Mouse (Mus musculus) embryonic stem cell, embryonic (primary cell): Measurements from ENCODE around the gene Sh3gl2.

Experiments
- CTCF ChIA-PET, 4 experiments: fragments of 300-600 bp in 2 of 4; fragments of 350-600 bp in 2 of 4; sonication (Branson Sonifier 250); formaldehyde crosslinking; loops; one replicate each; lab custom pipeline; 2022; ENCODE audit warnings: inconsistent platforms in 2 of 4; lab: Charles Lee
- POLR2A ChIA-PET, 4 experiments: fragments of 300-600 bp in 2 of 4; fragments of 350-600 bp in 2 of 4; sonication (Branson Sonifier 250); formaldehyde crosslinking; loops; one replicate each; lab custom pipeline; 2022; ENCODE audit warnings: antibody characterized with exemption in 4 of 4, inconsistent platforms in 1 of 4; lab: Charles Lee

Sh3gl2 gene

DNA sequence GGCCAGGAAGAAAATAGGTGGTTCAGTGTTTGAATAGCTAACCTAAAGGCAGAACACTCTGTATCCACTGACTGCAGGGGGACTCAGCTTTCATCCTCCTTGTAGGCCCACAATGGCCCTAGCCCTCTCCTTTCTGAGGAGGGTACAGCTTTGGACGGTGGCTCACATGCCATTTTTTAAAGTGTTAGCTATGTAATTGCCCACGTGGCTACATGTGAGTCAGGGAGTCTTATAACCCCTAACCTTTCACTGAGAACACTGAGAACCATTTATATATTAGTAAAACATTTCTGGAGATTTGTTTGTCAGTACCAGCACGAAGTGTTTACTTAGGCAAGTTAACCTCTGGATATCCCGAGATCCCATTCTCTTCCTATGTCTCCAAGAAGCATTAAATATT is 12.1 kb downstream of the Sh3gl2 start:
- CTCF ChIA-PET, result interaction anchor here in 1 of 4 experiments (0.6 kb wide), 1 partner anchor 99 kb away, joined by 3 read pairs; no protein-coding TSS in a partner anchor

DNA sequence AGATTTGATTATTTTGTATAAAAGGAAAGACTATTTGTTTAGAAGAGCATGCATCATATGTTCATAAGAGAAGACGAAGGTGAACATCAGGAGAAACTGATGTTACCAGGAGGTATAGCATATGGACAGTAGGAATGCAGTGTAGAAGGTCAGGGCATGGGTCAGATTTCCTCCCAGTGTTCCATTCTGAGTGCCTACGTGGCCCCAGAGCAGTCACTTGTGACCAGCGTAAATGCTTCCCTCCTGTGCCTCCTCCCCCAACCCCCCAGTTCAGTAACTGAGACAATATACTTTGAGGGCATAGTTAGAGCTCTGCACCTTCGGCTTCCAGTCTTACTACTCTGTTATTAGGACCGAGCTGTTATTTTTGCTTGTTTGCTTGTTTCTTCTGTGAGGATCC is 17.8 kb downstream of the Sh3gl2 start:
- CTCF ChIA-PET, result no interaction called here
- POLR2A ChIA-PET, result interaction anchor here in 2 of 4 experiments (1.1 to 3.8 kb wide), 5 partner anchors 8 to 23 kb away, joined by 3 to 15 read pairs (median 7); no protein-coding TSS in a partner anchor

More for the DNA sequence above, 12.1 kb downstream of the Sh3gl2 start:
- POLR2A ChIA-PET, result interaction anchor here in 2 of 4 experiments (0.8 to 2.1 kb wide), 9 partner anchors 7 to 73 kb away, joined by 3 to 8 read pairs (median 4); partner anchors contain the start of gene Sh3gl2 (in 1 of the 2)

DNA sequence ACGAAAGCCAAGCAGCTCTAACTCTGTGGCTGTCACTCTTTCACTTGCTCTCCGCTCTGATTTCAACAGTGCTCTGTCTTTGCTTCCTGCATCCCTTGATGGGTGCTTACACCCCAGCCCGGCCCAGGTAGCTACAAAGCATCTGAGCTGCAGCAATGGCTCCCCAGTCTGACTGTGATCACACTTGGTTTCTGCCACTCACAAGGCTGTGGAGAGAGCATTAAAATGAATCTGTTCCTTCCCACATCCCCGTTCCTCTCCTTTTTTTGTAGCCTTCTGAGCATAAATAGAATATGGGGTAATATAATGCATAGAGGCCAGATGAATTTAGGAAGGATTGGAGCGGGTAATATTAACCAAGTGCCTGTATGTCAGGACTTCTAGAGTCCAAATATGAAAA is 21.8 kb downstream of the Sh3gl2 start:
- ChIA-PET CTCF (no interaction called here), POLR2A (interaction anchor here in 1 of 4 experiments (0.9 to 1.2 kb wide), 2 partner anchors 19 to 55 kb away, joined by 3 to 4 read pairs; no protein-coding TSS in a partner anchor)

DNA sequence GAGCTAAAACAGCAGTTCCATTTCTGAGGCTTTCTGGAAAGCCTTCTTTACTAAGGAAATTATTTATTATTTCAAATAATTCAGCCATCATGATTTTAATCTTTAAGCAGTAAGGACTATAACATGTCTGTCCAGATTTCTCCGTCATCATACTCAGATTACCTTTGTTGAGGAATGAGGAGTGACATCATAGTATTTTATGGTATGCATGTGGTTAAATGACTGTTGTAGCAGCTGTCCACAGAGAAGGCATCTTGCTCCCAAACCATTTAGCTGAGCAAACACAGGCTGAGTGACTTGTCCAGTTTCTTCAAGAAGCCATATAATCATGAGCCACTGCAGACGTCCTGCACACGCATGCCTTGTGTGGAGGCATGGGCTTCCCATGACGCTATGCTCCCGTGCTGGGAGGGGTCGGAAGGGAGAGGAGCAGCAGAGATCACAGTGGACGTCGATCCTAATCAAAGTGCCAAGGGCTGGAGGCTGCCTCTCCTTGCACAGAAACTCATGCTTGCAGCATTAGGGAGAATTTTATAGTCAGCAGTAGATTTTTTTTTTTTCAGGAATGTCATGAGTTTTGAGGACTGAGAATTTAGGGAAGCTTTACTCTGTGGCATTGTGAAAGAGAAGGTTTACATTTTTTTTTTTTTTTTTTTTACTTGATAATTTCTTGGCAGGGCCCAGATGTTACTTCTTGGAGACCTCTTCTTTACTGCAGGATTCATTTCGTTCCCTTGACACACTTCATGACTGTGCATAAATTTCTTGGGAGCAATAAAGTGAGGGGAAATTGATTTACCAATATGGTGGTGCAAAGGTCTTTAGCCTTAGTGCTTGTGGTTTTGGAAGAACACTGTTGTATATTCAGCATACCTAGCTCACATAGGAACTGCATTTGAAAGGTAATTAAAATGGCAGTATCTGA is 23.0 kb downstream of the Sh3gl2 start:
- CTCF ChIA-PET, result no interaction called here

DNA sequence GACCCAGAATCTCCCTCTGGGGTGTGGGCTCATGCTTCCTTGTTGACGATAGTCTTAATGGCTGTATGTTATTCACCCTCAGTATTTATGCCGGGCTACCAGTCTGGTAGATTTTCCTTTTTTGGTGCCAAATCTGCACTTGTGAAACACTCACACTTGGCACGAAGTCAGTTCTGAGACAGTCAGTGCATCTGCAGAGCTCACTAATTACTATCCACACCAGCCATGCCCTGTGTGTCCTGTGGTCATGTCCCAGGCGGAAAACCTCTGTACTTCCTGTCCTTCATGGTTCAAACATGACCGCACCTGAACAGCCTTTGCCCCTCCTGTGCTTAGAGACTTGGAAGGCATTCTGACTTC is 23.6 kb downstream of the Sh3gl2 start:
- POLR2A ChIA-PET, result interaction anchor here in 2 of 4 experiments (0.6 to 1.7 kb wide), 5 partner anchors 9 to 1463 kb away, joined by 3 to 7 read pairs (median 3); no protein-coding TSS in a partner anchor

More for the DNA sequence above, 23.0 kb downstream of the Sh3gl2 start:
- POLR2A ChIA-PET, result interaction anchor here in 3 of 4 experiments (0.6 to 1.7 kb wide), 8 partner anchors 9 to 1462 kb away, joined by 3 to 7 read pairs (median 3); no protein-coding TSS in a partner anchor

DNA sequence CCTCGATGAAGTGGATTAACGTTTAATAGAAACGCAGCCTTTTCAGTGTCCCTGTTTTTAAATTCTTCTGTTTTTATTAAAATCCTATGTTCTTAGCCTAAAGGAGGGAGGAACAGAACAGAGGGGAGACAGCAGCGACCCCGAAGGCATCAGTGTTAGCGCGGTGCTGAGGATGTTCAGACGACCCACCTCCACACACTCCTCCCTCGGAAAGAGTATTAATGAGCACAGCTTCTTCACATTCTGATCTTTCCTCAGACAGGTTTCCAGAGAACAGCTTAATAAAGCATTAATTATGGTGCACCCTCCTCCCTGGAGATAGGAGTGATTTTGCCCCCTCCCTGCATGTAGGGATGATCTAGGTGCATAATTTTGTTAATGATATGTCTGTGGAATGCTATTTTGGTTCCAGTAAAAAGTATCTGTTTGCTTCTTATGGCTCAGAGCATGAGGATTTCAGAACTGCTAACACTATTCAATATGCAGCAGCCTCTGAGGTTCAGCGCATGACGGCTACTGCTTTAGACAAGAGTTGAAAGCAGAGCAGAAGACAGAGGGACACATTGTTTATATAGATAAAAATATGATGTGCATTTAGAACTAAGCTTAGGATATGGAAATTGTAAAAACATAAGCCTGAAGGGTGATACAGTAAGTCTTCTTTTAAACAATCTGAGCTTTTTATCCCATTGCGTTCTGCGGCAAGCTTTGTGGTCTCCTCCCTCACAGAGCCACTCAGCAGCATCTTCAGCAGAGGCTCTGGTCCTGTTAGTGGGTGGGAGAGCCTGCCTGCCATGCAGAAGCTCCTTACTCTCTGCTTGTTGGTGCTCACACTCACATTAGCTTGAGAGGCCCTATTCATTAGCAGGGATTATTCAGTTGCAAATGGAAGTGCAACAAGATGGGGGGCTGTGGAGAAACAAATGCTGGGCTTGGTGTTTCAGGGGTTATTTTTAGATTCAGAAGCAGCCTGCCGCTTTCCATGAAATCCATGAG is 27.8 kb downstream of the Sh3gl2 start:
- CTCF ChIA-PET, result no interaction called here
- POLR2A ChIA-PET, result interaction anchor here in 2 of 4 experiments (0.5 to 1.8 kb wide), 11 partner anchors 8 to 92 kb away, joined by 3 to 8 read pairs (median 4); partner anchors contain the start of gene Sh3gl2 (in 1 of the 2)

More for the DNA sequence above, 23.6 kb downstream of the Sh3gl2 start:
- CTCF ChIA-PET, result interaction anchor here in 1 of 4 experiments (1.1 kb wide), 1 partner anchor 43 kb away, joined by 3 read pairs; no protein-coding TSS in a partner anchor

DNA sequence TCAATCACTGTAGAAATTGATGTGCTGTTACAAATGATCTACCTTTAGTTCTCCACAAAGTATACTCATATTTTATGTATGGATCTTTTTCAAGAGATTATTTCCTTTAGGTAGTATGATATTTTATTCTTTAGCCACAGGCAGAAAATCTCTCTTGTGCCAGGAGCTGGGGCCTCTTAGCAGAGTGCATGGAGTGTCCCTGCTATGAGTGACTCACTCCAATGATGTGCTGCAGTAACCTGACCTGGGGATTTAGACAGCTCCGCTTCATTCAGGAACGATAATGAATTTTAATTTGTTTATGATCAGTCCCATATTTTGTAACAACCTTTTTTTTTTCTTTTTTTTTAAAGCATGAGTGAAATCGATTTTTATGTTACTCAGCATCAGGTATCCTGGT is 36.7 kb downstream of the Sh3gl2 start:
- ChIA-PET POLR2A (interaction anchor here in 2 of 4 experiments (1.2 to 1.8 kb wide), 3 partner anchors 9 to 20 kb away, joined by 4 to 8 read pairs (median 5); no protein-coding TSS in a partner anchor), CTCF (interaction anchor here in 1 of 4 experiments (0.6 kb wide), 1 partner anchor 544 kb away, joined by 3 read pairs; no protein-coding TSS in a partner anchor)

DNA sequence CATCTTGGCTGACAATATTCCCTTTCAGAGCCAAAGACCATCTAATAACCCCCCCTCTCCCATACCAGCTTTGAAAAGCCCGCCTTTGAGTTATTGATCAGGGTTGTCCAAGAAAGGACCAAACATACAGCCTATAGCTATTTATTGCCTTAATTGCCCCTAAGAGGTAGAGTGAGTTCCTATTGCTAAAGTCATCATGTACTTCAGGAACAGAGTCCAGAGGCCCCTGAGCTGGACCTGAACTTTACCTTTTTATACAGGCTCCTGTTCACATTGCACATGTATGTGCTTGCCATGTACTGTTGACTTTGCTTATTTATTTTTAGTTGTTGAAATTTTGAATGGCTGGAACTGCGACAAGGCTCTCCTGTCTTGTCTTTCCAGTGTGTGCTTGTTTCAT is 37.6 kb downstream of the Sh3gl2 start:
- CTCF ChIA-PET, result interaction anchor here in 1 of 4 experiments (0.6 kb wide), 1 partner anchor 1989 kb away, joined by 3 read pairs; no protein-coding TSS in a partner anchor
- POLR2A ChIA-PET, result interaction anchor here in 2 of 4 experiments (0.8 to 1.8 kb wide), 6 partner anchors 10 to 272 kb away, joined by 3 to 8 read pairs (median 5); partner anchors contain the start of gene Sh3gl2 (in 1 of the 2)

DNA sequence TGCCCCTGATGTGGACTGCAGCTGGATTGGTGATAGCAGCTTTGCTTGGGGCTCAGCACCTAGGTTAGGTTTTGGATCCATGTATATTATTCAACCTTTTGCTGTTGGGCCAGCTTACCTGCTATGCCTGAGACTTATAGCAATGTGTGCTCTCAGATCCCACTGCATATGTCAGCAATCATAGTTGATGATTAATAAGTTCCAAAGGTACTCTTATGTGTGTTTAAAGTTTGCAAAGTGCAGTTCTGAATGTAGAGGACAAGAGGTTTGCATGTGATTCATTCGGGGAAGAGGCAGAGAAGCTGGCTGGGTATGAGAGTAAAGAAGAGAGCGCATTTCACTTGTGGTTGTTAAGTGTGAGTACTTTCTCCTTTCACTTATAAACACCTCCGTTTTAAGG is 43.7 kb downstream of the Sh3gl2 start:
- ChIA-PET POLR2A (interaction anchor here in 1 of 4 experiments (0.5 to 1.8 kb wide), 2 partner anchors 10 to 1528 kb away, joined by 4 read pairs; no protein-coding TSS in a partner anchor), CTCF (no interaction called here)

DNA sequence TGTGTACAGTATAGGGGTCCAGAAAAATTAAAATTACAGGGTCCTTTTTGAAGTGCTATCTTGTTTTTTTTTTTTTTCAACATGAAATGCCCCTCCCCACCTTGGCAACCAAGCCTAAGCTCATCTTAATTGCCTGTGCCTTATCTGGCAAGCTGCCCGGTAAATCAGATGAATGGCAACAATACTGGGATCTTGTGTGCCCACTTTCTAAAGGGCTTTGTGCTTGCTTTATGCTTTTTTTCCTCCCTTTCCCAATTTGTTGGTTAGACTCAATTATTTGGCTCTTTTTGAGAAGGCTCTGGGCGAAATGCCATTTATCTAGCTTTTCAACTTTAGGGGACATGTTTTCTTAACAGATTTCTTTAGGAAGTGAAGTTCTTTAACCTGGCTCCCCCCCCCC is 45.3 kb downstream of the Sh3gl2 start:
- ChIA-PET CTCF (no interaction called here), POLR2A (interaction anchor here in 1 of 4 experiments (0.6 to 1.6 kb wide), 5 partner anchors 11 to 1566 kb away, joined by 3 to 4 read pairs (median 3); no protein-coding TSS in a partner anchor)

DNA sequence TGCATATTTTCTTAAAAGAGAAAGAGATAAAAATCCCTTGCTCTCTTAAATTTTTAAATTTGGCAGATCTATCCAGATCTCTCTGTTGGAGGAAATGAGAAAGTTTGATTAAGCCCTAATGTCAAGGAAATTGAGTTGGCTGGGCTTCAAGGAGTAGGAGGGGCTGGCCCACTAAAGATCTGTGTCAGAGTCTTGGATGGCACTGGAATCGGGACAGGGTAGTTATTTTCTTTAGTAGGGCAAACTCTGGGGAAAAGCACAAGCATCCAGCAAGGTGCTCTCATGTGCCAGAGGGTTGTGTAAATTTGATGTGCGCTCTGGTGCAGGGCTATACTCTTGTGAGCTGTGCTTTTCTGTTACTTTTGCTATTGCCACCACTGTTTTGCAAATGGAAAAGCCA is 45.9 kb downstream of the Sh3gl2 start:
- ChIA-PET POLR2A (interaction anchor here in 1 of 4 experiments (0.6 to 1.6 kb wide), 5 partner anchors 10 to 1565 kb away, joined by 3 to 4 read pairs (median 3); no protein-coding TSS in a partner anchor), CTCF (no interaction called here)

DNA sequence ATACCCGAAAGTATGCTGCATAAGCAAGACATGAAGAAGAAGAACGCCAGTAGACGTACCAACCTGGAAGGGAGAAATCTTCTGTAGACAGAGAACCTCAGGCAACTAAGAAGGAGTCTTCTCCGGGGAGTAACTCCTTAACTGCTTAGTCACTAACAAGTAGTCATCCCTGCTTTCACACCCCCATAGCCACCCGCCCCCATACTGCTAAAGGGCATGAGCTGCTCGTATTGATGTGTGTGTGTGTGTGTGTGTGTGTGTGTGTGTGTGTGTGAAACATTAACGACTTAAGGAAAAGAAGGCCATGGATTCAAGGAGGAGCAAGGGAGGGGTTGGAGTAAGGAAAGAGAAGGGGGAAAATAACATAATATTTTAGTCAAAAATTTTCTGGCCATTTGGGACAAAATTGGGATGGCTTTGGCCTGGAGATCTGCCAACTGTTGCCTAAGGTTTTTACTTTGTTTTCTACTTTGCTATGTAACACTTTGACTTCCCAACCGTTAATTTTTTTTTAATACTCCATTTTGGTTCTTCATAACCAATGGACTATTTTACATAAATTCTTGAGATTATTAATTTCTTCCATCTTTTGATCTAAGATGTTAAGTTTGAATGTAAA is 51.0 kb downstream of the Sh3gl2 start:
- POLR2A ChIA-PET, result no interaction called here
- CTCF ChIA-PET, result no interaction called here

DNA sequence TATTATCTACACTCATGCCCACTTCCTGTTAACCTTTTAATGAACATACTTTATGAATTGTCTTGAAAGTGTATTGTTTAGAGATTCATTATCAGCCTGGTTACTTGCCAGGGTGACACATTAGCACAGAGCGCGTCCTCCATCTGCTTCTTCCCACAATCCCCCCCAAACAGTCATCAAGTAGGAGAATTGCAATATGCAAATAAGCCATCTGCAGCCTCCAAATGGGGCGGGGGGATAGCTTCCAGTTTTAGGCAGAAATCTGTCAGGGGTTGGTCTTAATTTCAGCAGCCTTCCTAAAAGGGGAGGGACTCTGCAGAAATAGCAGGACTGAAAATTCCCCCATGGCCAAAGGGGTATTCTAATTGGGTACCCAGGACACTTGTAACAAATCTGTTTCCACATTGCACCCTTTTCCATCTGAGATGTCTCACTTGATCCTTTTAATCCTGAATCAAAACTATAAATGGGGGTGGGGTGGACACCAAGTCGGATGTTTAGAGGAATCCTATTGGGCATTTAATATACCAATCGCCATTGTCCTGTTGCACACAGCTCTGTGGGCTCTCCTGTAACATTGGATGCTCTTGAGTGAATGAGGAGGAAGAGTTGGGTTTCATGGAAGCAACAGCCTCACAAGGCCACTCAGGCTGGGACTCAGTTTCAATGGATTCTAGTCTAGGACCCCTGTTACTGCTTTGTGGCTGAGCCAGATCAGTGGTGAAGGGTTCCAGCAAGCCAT is 51.7 kb downstream of the Sh3gl2 start:
- CTCF ChIA-PET, result no interaction called here
- POLR2A ChIA-PET, result interaction anchor here in 2 of 4 experiments (0.8 to 2.4 kb wide), 3 partner anchors 26 to 47 kb away, joined by 3 to 7 read pairs (median 5); no protein-coding TSS in a partner anchor

DNA sequence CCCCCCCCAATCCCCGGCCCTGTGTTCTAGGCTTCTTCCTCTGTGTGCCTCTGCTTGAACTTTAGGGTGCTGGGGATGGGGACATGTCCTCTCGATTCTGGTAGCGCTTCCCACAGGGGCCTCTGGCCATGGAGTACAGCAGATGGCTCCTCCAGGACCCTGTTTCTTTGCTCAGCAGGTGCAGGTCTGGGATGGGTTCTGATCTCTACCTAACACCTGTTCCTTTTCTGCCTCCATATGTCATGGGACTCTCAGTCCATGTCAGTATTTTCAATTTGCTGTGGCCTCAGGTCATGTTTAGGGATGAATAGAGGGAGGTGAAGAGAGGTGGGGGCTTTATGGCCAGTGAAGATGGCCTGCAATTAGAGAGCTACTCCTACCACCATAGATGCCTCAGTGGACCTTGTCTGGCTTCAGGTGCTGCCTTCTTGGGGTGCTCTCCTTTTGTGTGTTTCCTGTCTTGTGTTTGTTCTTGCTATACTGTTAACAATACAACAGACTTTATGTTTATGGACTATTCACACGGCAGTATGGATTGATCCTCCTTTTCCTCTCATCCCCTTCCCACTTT is 52.9 kb downstream of the Sh3gl2 start:
- CTCF ChIA-PET, result no interaction called here

DNA sequence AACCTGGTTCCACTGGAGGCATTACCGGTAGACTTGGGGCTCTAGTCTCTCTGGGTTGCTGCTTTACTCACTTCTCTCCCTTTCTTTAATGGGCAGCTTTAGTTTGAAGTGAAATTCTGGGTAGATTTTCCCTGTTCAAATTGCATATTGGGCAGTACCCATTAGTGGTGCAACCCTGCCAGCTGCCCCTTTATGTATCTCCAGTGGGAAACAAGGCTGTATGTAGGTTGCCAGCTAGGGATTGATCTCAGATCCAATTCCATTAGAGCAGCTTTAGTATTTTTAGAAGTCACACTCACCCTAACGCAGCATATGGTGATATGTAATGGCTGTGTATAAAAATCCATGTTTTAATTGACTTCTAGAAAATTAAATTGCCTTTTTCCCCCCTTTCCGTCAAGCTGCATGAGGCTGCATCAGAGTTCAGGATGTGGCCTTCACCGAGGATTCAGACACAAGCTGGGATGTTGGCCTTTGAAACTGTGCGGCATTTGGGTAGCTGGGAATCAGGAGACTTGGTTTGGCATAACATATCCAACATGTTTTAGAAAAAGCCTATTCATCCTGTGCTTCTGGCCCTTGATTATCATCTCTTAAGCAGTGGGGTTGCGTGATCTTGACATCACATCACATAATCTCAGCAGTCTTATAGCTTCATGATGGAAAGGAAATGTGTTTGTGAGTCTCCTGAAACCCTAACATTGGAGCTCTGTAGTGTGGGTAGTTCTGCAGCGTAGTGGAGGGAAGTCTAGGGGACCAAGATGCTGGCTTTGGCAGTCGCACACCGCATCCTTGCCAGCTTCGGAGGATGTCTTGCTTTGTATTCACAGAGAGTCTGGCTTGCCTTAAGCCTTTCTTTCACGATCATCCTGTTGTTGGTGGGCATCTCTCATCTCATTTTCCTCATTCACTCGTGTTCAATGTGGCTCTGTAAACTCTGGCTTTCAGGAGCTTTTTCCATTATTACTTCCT is 56.0 kb downstream of the Sh3gl2 start:
- ChIA-PET CTCF (no interaction called here), POLR2A (interaction anchor here (0.6 to 4.0 kb wide), 14 partner anchors 11 to 73 kb away, joined by 3 to 29 read pairs (median 4); partner anchors contain the start of gene Sh3gl2 (in 2 of the 4))

More for the DNA sequence above, 52.9 kb downstream of the Sh3gl2 start:
- POLR2A ChIA-PET, result interaction anchor here in 2 of 4 experiments (0.9 to 2.4 kb wide), 4 partner anchors 9 to 25 kb away, joined by 3 to 7 read pairs (median 4); no protein-coding TSS in a partner anchor
